Mouse (Mus musculus) stomach, postnatal 0 days (tissue): ENCODE measurements at regions not wholly inside any gene's neighbourhood (a gene's known extent, or its start where the extent isn't known, plus 50 kb on each side); places are given as distances from the start of the nearest gene placed in this dataset.

ENCODE experiments used
- ATAC-seq: fragments of 200-750 bp; cut with Nextera tagmentation; 2 replicates; pipeline ENCODE4 v1.8.0; 2017; ENCODE audit not compliant: low FRiP score, low TSS enrichment
- DNase-seq: peaks from one replicate; pipeline ENCODE4 v3.0.0-alpha.2; 2016; ENCODE audit warnings: low spot score
- H3K27ac ChIP-seq: fragments of 300-500 bp; sonication (generic); replicated peaks from 2 replicates; pipeline ENCODE4 v1.5.1; 2014; ENCODE audit warnings: mild to moderate bottlenecking, control low read depth
- H3K27me3 ChIP-seq: fragments of 300-500 bp; sonication (generic); 2 replicates; pipeline ENCODE4 v1.6.1; 2014; ENCODE audit warnings: low read length; ENCODE audit not compliant: control insufficient read depth, insufficient read depth
- H3K36me3 ChIP-seq: fragments of 300-500 bp; sonication (generic); 2 replicates; pipeline ENCODE4 v1.6.1; 2014; ENCODE audit warnings: low read length, mixed read lengths; ENCODE audit not compliant: control insufficient read depth, insufficient read depth
- H3K4me1 ChIP-seq: fragments of 300-500 bp; sonication (generic); replicated peaks from 2 replicates; pipeline ENCODE4 v1.6.1; 2014; ENCODE audit warnings: antibody characterized with exemption; ENCODE audit not compliant: control insufficient read depth, insufficient read depth
- H3K4me2 ChIP-seq: fragments of 300-500 bp; sonication (generic); replicated peaks from 2 replicates; pipeline ENCODE4 v1.6.1; 2014; ENCODE audit warnings: low read depth, mild to moderate bottlenecking, control low read depth, moderate library complexity
- H3K4me3 ChIP-seq: fragments of 300-500 bp; sonication (generic); 2 replicates; pipeline ENCODE4 v1.5.1; 2014; ENCODE audit warnings: low read depth, low read length, control low read depth
- H3K9ac ChIP-seq: fragments of 300-500 bp; sonication (generic); 2 replicates; pipeline ENCODE4 v1.6.1; 2014; ENCODE audit warnings: mild to moderate bottlenecking, low read length, control low read depth, mixed read lengths
- H3K9me3 ChIP-seq: fragments of 300-500 bp; sonication (generic); 2 replicates; pipeline ENCODE4 v1.6.1; 2016; ENCODE audit warnings: low read length; ENCODE audit not compliant: control insufficient read depth
- CTCF ChIP-seq: IDR thresholded peaks from 2 replicates; pipeline ENCODE4 v1.5.1; 2016; ENCODE audit warnings: antibody characterized with exemption, low read depth, mild to moderate bottlenecking, moderate library complexity
- EP300 ChIP-seq: optimal IDR thresholded peaks from 2 replicates; pipeline ENCODE3; 2016; ENCODE audit warnings: antibody characterized with exemption
- WGBS: fragments of 180-500 bp; shearing (Covaris S2); extraction: QIAGEN DNeasy Blood & Tissue Kit; methylation state at CpG from one replicate; pipeline ENCODE4 v1.1.7; 2014; 5-methylcytosine and 5-hydroxymethylcytosine counted together

DNA sequence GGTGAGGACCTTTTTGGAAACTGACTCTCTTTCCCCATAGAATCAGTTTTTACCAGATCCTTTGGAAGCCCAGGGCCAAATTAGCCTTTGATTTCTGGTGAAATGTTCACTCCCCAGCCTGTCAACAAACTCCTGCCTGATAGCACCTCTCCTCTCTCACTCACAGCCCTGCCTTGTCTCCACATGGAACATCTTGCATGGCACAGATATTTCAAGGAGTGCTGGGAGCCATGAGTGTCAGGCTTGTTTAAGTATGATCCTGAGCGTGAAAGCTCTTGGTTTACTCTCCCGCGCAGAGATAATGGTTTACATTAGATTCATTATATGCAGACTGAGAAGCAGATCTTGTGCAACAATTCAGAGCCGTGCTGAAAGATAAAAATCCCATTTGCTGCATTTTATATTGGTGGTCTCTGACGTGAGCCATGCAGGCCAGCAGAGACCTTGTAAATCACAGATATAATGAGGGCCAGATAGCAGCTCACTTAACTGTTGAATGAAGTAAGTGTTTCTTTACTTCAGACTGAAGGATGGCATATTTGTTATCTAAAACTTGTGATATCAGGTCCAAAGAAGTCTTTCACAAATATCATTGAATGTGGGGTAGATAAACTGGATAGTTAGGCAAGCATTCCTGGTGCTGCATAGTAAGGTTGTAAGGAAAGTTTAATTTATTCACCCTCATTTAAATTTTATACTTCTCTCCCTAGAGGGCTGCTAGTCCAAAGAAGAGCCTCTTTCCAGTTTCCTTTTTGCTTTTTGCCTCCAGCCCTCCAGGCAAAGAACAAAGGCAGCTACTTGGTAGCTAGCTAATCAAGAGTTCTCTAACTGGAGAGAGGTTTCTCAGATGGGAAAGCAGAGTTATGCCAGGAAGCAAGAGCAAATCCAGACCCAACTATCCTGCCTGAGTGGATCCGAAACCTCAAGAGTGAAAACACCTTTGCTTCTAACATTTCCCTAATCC, 81.8 kb downstream of the Tbx18 start:
- no peaks in the 10 kb centered on the region for H3K36me3 ChIP-seq
- DNase-seq (no peak), ATAC-seq (no peak)
- H3K9me3 ChIP-seq, result no peaks in the 10 kb centered on the region
- no peak overlapping the region for H3K27ac ChIP-seq
- 34% methylated on average over 6 of the region's 6 CpGs for WGBS
- TF ChIP-seq EP300, result no peak
- no peak for TF ChIP-seq CTCF
- no peak overlapping the region for H3K4me3 ChIP-seq
- H3K4me1 ChIP-seq, result no peaks in the 10 kb centered on the region
- no peaks in the 10 kb centered on the region for H3K27me3 ChIP-seq
- H3K9ac ChIP-seq, result no peak overlapping the region
- H3K4me2 ChIP-seq, result no peak overlapping the region

DNA sequence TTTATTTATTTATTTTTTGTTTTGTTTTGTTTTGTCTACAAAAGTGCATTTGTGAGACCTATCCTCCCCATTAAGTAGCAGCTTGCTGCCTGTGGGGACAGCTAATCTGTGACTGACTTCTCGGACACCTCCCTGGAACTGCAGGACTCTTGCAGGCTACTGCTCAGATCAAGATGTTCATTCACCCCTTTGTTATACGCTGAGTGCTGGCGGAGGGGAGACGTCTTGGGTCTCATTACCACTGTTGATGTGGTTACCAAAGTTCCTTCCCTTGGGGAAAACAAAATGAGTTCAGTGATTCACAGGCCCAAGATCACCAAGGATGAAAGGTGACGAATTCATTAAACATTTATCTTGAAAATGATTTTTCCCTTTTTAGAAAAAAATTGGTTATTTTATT, 82.7 kb downstream of the Tbx18 start:
- no peak for TF ChIP-seq EP300
- no peak for TF ChIP-seq CTCF
- no peaks in the 10 kb centered on the region for H3K9me3 ChIP-seq
- no peak overlapping the region for H3K4me2 ChIP-seq
- no peak overlapping the region for H3K27ac ChIP-seq
- DNase-seq, result no peak
- no peaks in the 10 kb centered on the region for H3K4me1 ChIP-seq
- H3K4me3 ChIP-seq, result no peak overlapping the region
- ATAC-seq, result no peak
- H3K36me3 ChIP-seq, result no peaks in the 10 kb centered on the region
- no peaks in the 10 kb centered on the region for H3K27me3 ChIP-seq
- WGBS, result 76% methylated on average over 5 of the region's 5 CpGs
- H3K9ac ChIP-seq, result no peak overlapping the region

DNA sequence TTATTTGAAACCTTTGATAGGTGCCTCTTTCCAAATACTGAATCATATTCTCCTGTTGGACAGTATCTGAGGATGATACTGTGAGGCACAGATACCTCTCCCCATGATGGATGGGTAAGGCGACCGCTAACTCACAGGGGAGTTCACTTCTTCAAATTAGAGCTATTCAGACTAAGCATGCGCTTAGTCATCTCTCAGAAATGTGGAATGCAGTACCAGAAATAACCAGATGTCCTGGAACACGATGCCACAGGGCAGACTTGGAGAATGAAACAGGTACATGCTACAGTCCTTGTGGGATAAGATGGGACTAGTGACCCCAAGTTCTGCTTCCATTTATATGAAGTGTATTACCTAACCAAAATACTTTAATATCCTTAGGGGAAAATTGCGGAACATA, 86.0 kb downstream of the Tbx18 start:
- 74% methylated on average over 5 of the region's 5 CpGs for WGBS
- ATAC-seq, result no peak
- H3K4me1 ChIP-seq, result no peaks in the 10 kb centered on the region

DNA sequence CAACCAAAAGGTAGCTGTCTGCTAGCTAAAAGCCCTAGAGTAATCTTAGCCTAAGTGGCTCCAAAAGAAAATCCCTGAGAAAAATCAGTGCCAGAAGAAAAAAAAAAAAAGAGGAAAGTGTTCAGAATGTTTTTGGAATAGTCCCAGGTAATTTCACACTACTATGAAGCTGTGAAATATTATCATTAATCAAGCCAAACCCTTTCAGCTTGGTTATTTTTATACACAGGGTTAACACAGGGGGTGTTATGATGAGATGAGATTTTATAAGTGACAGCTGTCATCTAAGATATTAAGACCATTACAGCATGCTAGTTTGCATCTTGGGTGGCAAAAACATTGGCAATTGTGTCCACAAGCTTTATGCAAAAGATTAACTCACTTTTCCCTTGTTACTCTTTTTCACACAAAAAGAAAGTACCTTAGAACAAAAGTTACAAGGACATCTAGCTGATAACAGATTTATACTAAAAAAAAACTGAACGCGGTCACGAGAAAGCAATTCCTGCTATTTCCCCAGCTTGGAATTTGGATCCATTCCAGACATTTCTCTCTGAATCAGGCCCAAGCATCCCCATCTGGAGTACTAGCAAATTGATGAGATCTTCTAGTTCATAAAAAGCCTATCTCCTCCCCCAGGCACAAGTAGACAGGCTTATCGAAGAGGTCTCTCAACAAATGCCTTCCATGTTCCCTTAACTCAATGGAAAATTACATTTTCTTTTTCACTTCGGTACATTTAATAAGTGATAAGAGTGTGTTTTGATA, 97.0 kb downstream of the Tbx18 start:
- TF ChIP-seq CTCF, result no peak
- TF ChIP-seq EP300, result no peak
- Histone ChIP-seq H3K4me2 (no peak overlapping the region), H3K9ac (no peak overlapping the region), H3K4me3 (no peak overlapping the region), H3K4me1 (no peaks in the 10 kb centered on the region), H3K27ac (no peak overlapping the region), H3K36me3 (no peaks in the 10 kb centered on the region), H3K9me3 (no peaks in the 10 kb centered on the region), H3K27me3 (no peaks in the 10 kb centered on the region)
- ATAC-seq, result no peak
- 56% methylated on average over 5 of the region's 5 CpGs for WGBS
- no peak for DNase-seq

More for the DNA sequence above, 86.0 kb downstream of the Tbx18 start:
- Histone ChIP-seq H3K27ac (no peak overlapping the region), H3K36me3 (no peaks in the 10 kb centered on the region), H3K9me3 (no peaks in the 10 kb centered on the region), H3K9ac (no peak overlapping the region), H3K4me3 (no peak overlapping the region), H3K27me3 (no peaks in the 10 kb centered on the region), H3K4me2 (no peak overlapping the region)
- TF ChIP-seq EP300, result no peak
- TF ChIP-seq CTCF, result no peak
- no peak for DNase-seq

DNA sequence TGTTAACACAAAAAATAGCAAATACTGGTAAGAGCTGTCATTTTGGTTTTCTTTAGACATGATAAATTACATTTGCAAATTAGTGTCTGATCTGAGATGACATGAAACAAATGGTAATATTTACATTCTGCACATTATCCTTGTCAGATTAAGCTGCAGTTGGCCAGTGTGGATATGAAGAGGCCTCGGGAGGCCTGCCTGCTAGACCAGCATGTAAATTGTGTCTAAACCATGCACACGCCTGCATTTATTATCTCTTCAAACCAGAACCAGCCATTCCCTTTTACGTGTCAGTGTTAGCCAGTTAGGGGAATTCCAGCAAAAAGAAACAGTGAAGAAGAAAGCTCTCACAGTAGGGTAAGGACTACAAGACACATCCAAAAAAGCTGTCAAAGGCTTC, 104.6 kb downstream of the Tbx18 start:
- Histone ChIP-seq H3K27ac (no peak overlapping the region), H3K27me3 (no peaks in the 10 kb centered on the region), H3K4me1 (no peaks in the 10 kb centered on the region), H3K9me3 (no peaks in the 10 kb centered on the region), H3K9ac (no peak overlapping the region), H3K4me2 (no peak overlapping the region), H3K4me3 (no peak overlapping the region), H3K36me3 (no peaks in the 10 kb centered on the region)
- ATAC-seq, result no peak
- WGBS, result 41% methylated on average over 3 of the region's 3 CpGs
- TF ChIP-seq EP300, result no peak
- no peak for TF ChIP-seq CTCF
- DNase-seq, result no peak
